Mouse (Mus musculus) B cell, adult (primary cell): ENCODE data around the gene Cideb. TPM values are rescaled to one million over a fixed set of nuclear protein-coding genes. Genes with fewer than 3 reads are reported as not detected.

Experiments used
- total RNA-seq: library from RNA; stranded (reverse); gene quantifications from 4 replicates; pipeline ENCODE4 v1.2.4, GENCODE M21; 2023; ENCODE audit not compliant: inconsistent age

Cideb gene
- total RNA-seq: not detected in 4 replicates

GRCm38 (mm10) chr14:55758363-55758784 lies at the start of gene Cideb:
Gene Cideb (minus strand): TSS chr14:55758458.

GRCm38 (mm10) chr14:55788256-55789050 lies 30.2 kb upstream of the Cideb start, which contains the start of gene Ripk3:
Gene Ripk3 (minus strand): TSS chr14:55788865.

GRCm38 (mm10) chr14:55783958-55784235 lies 25.6 kb upstream of the Cideb start, which contains the start of gene Adcy4:
Gene Adcy4 (minus strand): TSS chr14:55784095.

GRCm38 (mm10) chr14:55765696-55766095 lies 7.4 kb upstream of the Cideb start, which contains the start of gene Ltb4r1:
Gene Ltb4r1 (plus strand): TSS chr14:55765962.

GRCm38 (mm10) chr14:55761163-55761562 lies 2.9 kb upstream of the Cideb start, which contains the start of gene Ltb4r2:
Gene Ltb4r2 (plus strand): TSS chr14:55761428.

GRCm38 (mm10) chr14:55745180-55745860 lies 12.9 kb downstream of the Cideb start, which contains the start of the genes Dhrs1 and Nop9:
Gene Dhrs1 (minus strand): TSS chr14:55745690.
Gene Nop9 (plus strand): TSS chr14:55745693.

GRCm38 (mm10) chr14:55721700-55722437 lies 36.4 kb downstream of the Cideb start, which contains the start of gene Rabggta:
Gene Rabggta (minus strand): TSS chr14:55722263.

GRCm38 (mm10) chr14:55713729-55714122 lies 44.5 kb downstream of the Cideb start, which contains the start of gene Tgm1:
Gene Tgm1 (minus strand): TSS chr14:55713926.

Other genes starting within 250 kb of the Cideb start
- gene Cpne6, start 248.0 kb downstream of the Cideb start, total RNA-seq: not detected in 4 replicates
- gene Nrl, start 233.5 kb downstream of the Cideb start, total RNA-seq: not detected in 4 replicates
- 44.0 to 58.0 TPM (median 50.7 TPM) in 4 replicates for gene Pck2, start 218.2 kb downstream of the Cideb start, total RNA-seq
- 80.8 to 92.0 TPM (median 87.8 TPM) in 4 replicates for gene Dcaf11, start 198.5 kb downstream of the Cideb start, total RNA-seq
- gene A730061H03Rik, start 198.1 kb downstream of the Cideb start, total RNA-seq: 3.9 to 9.7 TPM (median 8.6 TPM) in 4 replicates
- not detected in 4 replicates for gene Fitm1, start 182.8 kb downstream of the Cideb start, total RNA-seq
- 237 to 297 TPM (median 278 TPM) in 4 replicates for gene Psme1, start 180.3 kb downstream of the Cideb start, total RNA-seq
- gene Emc9, start 173.2 kb downstream of the Cideb start, total RNA-seq: 4.8 to 8.4 TPM (median 7.1 TPM) in 4 replicates
- 270 to 386 TPM (median 320 TPM) in 4 replicates for gene Psme2, start 167.3 kb downstream of the Cideb start, total RNA-seq
- gene Rnf31, start 166.8 kb downstream of the Cideb start, total RNA-seq: 98.7 to 119 TPM (median 107 TPM) in 4 replicates
- 84.6 to 115 TPM (median 102 TPM) in 4 replicates for gene Irf9, start 154.9 kb downstream of the Cideb start, total RNA-seq
- 0.84 to 1.9 TPM (median 1.3 TPM) in 4 replicates for gene Rec8, start 140.4 kb downstream of the Cideb start, total RNA-seq
- gene Ipo4, start 122.5 kb downstream of the Cideb start, total RNA-seq: 42.8 to 71.0 TPM (median 59.7 TPM) in 4 replicates
- 1.2 to 6.3 TPM (median 3.5 TPM) in 4 replicates for gene Gm49378, start 120.6 kb downstream of the Cideb start, total RNA-seq
- 43.5 to 50.3 TPM (median 46.2 TPM) in 4 replicates for gene Tm9sf1, start 114.7 kb downstream of the Cideb start, total RNA-seq
- 2.7 to 3.3 TPM (median 3.2 TPM) in 4 replicates for gene Tssk4, start 108.3 kb downstream of the Cideb start, total RNA-seq
- gene Mdp1, start 98.0 kb downstream of the Cideb start, total RNA-seq: 48.6 to 57.5 TPM (median 51.4 TPM) in 4 replicates
- gene Gmpr2, start 86.5 kb downstream of the Cideb start, total RNA-seq: 21.8 to 29.4 TPM (median 27.7 TPM) in 4 replicates
- gene Nedd8, start 86.3 kb downstream of the Cideb start, total RNA-seq: 173 to 208 TPM (median 188 TPM) in 4 replicates
- gene Tinf2, start 76.6 kb downstream of the Cideb start, total RNA-seq: 158 to 162 TPM (median 159 TPM) in 4 replicates
- gene Tgm1, start 44.5 kb downstream of the Cideb start, total RNA-seq: 1.2 to 3.0 TPM (median 1.2 TPM) in 4 replicates
- gene Rabggta, start 36.2 kb downstream of the Cideb start, total RNA-seq: 73.0 to 82.3 TPM (median 79.9 TPM) in 4 replicates
- gene Dhrs1, start 12.8 kb downstream of the Cideb start, total RNA-seq: 23.1 to 26.7 TPM (median 25.5 TPM) in 4 replicates
- gene Nop9, start 12.8 kb downstream of the Cideb start, total RNA-seq: 29.2 to 37.3 TPM (median 34.5 TPM) in 4 replicates
- gene Ltb4r2, start 3.0 kb upstream of the Cideb start, total RNA-seq: 0.22 to 0.84 TPM (median 0.36 TPM) in 3 of 4 replicates, not detected in the other
- not detected in 4 replicates for gene Ltb4r1, start 7.5 kb upstream of the Cideb start, total RNA-seq
- gene Adcy4, start 25.6 kb upstream of the Cideb start, total RNA-seq: 0.24 to 1.4 TPM (median 0.48 TPM) in 3 of 4 replicates, not detected in the other
- 86.4 to 109 TPM (median 93.4 TPM) in 4 replicates for gene Ripk3, start 30.4 kb upstream of the Cideb start, total RNA-seq
- not detected in 4 replicates for gene Nfatc4, start 64.7 kb upstream of the Cideb start, total RNA-seq
- gene Nynrin, start 95.6 kb upstream of the Cideb start, total RNA-seq: 0.06 to 0.09 TPM in 2 of 4 replicates, not detected in the others
- gene Cbln3, start 125.9 kb upstream of the Cideb start, total RNA-seq: 0.22 TPM in 1 of 4 replicates, not detected in the others
- gene Khnyn, start 126.5 kb upstream of the Cideb start, total RNA-seq: 92.3 to 98.0 TPM (median 96.5 TPM) in 4 replicates
- 25.6 to 37.3 TPM (median 31.5 TPM) in 4 replicates for gene Sdr39u1, start 141.8 kb upstream of the Cideb start, total RNA-seq
- 0.66 TPM in 1 of 4 replicates, not detected in the others for gene Cma1, start 186.2 kb upstream of the Cideb start, total RNA-seq
- not detected in 4 replicates for gene Cma2, start 192.5 kb upstream of the Cideb start, total RNA-seq